Mouse (Mus musculus) midbrain, embryonic 15.5 days (tissue): ENCODE measurements around the gene Olfr539. TPM values are rescaled to one million over a fixed set of nuclear protein-coding genes. Genes with fewer than 3 reads are reported as not detected.
"Not testable (repeated sequence)": the region's sequence is repeated elsewhere in the genome, so short reads cannot be mapped to it uniquely, and the experiment has no call there.

Experiments
- ATAC-seq: fragments of 200-750 bp; cut with Nextera tagmentation; replicated peaks from 2 replicates; pipeline ENCODE4 v1.8.0; 2017; ENCODE audit warnings: moderate TSS enrichment
- H3K27ac ChIP-seq: fragments of 300-500 bp; sonication (generic); 2 replicates; pipeline ENCODE4 v1.5.1; 2015; ENCODE audit warnings: mild to moderate bottlenecking, inconsistent platforms
- H3K27me3 ChIP-seq: fragments of 300-500 bp; sonication (generic); replicated peaks from 2 replicates; pipeline ENCODE4 v1.6.1; 2015; ENCODE audit warnings: inconsistent platforms
- H3K36me3 ChIP-seq: fragments of 300-500 bp; sonication (generic); replicated peaks from 2 replicates; pipeline ENCODE4 v1.6.1; 2015; ENCODE audit warnings: inconsistent platforms
- H3K4me1 ChIP-seq: fragments of 300-500 bp; sonication (generic); 2 replicates; pipeline ENCODE4 v1.6.1; 2015; ENCODE audit warnings: inconsistent platforms
- H3K4me2 ChIP-seq: fragments of 300-500 bp; sonication (generic); 2 replicates; pipeline ENCODE4 v1.6.1; 2015; ENCODE audit warnings: inconsistent platforms, mild to moderate bottlenecking, moderate library complexity
- H3K4me3 ChIP-seq: fragments of 300-500 bp; sonication (generic); 2 replicates; pipeline ENCODE4 v1.5.1; 2015; ENCODE audit warnings: mild to moderate bottlenecking, inconsistent platforms
- H3K9ac ChIP-seq: fragments of 300-500 bp; sonication (generic); 2 replicates; pipeline ENCODE4 v1.6.1; 2015; ENCODE audit warnings: mild to moderate bottlenecking, inconsistent platforms
- H3K9me3 ChIP-seq: fragments of 300-500 bp; sonication (generic); 2 replicates; pipeline ENCODE4 v1.6.1; 2016; ENCODE audit warnings: inconsistent platforms
- WGBS: fragments of 180-500 bp; shearing (Covaris S2); methylation state at CpG from one replicate; pipeline ENCODE4 v1.1.7; 2015; ENCODE audit warnings: mixed read lengths; 5-methylcytosine and 5-hydroxymethylcytosine counted together
- polyA plus RNA-seq: library from polyadenylated mRNA; unstranded; fragments of >200 nt; fragmentation: Nextera tagmentation; extraction: Ambion mirVana; gene quantifications from 2 replicates; pipeline ENCODE4 v1.2.1, GENCODE M21; 2015

Olfr539 gene
- not detected in 2 replicates for polyA plus RNA-seq

GRCm38 (mm10) chr7:140659630-140660029 is at the start of gene Olfr539:
Olfr539 (plus strand) TSS chr7:140659930.
- Histone ChIP-seq H3K9ac (no peak within 1 kb of the TSS), H3K36me3 (no peaks in the 10 kb centered on the region), H3K4me2 (no peak within 1 kb of the TSS), H3K4me3 (no peak within 1 kb of the TSS), H3K27me3 (no peaks in the 10 kb centered on the region), H3K4me1 (no peaks in the 10 kb centered on the region), H3K27ac (no peak within 1 kb of the TSS), H3K9me3 (no peaks in the 10 kb centered on the region)
- 82% methylated on average over 4 of the region's 4 CpGs for WGBS
- ATAC-seq, result no peak

GRCm38 (mm10) chr7:140628670-140629069 is 31.1 kb upstream of the Olfr539 start, which contains the start of gene Olfr61:
Olfr61 (plus strand) TSS chr7:140628970.
- not testable (repeated sequence) for H3K36me3 ChIP-seq, H3K27ac ChIP-seq, H3K9me3 ChIP-seq, H3K27me3 ChIP-seq, H3K4me3 ChIP-seq, H3K4me2 ChIP-seq, H3K4me1 ChIP-seq, ATAC-seq, H3K9ac ChIP-seq
- WGBS, result 88% methylated on average over 3 of the region's 3 CpGs

- WGBS, result 60% methylated on average over 1 of the region's 1 CpGs
- Histone ChIP-seq H3K36me3 (no peaks in the 10 kb centered on the region), H3K4me2 (no peak overlapping the region), H3K27me3 (no peaks in the 10 kb centered on the region), H3K4me3 (no peak overlapping the region), H3K9ac (no peak overlapping the region), H3K9me3 (no peaks in the 10 kb centered on the region), H3K4me1 (no peaks in the 10 kb centered on the region), H3K27ac (no peak overlapping the region)
- ATAC-seq, result no peak
These were observed 29.2 kb upstream of the Olfr539 start for GRCm38 (mm10) chr7:140630559-140630958.

GRCm38 (mm10) chr7:140646152-140646551 is 13.6 kb upstream of the Olfr539 start, which contains the start of gene Olfr53:
Olfr53 (plus strand) TSS chr7:140646452.
- no peak within 1 kb of the TSS for H3K9ac ChIP-seq
- H3K27ac ChIP-seq, result no peak within 1 kb of the TSS
- no peak within 1 kb of the TSS for H3K4me2 ChIP-seq
- WGBS, result 79% methylated on average over 1 of the region's 1 CpGs
- no peaks in the 10 kb centered on the region for H3K4me1 ChIP-seq
- H3K9me3 ChIP-seq, result no peaks in the 10 kb centered on the region
- H3K27me3 ChIP-seq, result no peaks in the 10 kb centered on the region
- ATAC-seq, result no peak
- H3K4me3 ChIP-seq, result no peak within 1 kb of the TSS
- no peaks in the 10 kb centered on the region for H3K36me3 ChIP-seq

- H3K4me3 ChIP-seq, H3K27me3 ChIP-seq, H3K36me3 ChIP-seq, ATAC-seq, H3K4me1 ChIP-seq, H3K9me3 ChIP-seq, H3K4me2 ChIP-seq, H3K27ac ChIP-seq, H3K9ac ChIP-seq: not testable (repeated sequence)
- WGBS, result 84% methylated on average over 3 of the region's 3 CpGs
These were observed 11.0 kb downstream of the Olfr539 start for GRCm38 (mm10) chr7:140670693-140671092.

- ATAC-seq, result no peak
- no peaks in the 10 kb centered on the region for H3K27me3 ChIP-seq
- WGBS, result 2% methylated on average over 6 of the region's 6 CpGs
- peak overlapping the region; percentile 38 for H3K4me2 ChIP-seq
- H3K36me3 ChIP-seq, result no peaks in the 10 kb centered on the region
- no peak overlapping the region for H3K9ac ChIP-seq
- H3K4me3 ChIP-seq, result peak overlapping the region; percentile 18; the same call in 1 of the 2 replicates
- H3K27ac ChIP-seq, result no peak overlapping the region
- H3K4me1 ChIP-seq, result no peaks in the 10 kb centered on the region
- no peaks in the 10 kb centered on the region; the same call in 1 of the 2 replicates for H3K9me3 ChIP-seq
These were observed 16.1 kb downstream of the Olfr539 start for GRCm38 (mm10) chr7:140675863-140676262.

- not testable (repeated sequence) for H3K4me3 ChIP-seq, H3K9ac ChIP-seq, H3K9me3 ChIP-seq, H3K4me1 ChIP-seq, H3K27me3 ChIP-seq, H3K36me3 ChIP-seq, H3K27ac ChIP-seq, H3K4me2 ChIP-seq, ATAC-seq
- WGBS, result 71% methylated on average over 4 of the region's 4 CpGs
These were observed 19.9 kb downstream of the Olfr539 start for GRCm38 (mm10) chr7:140679591-140679990.

- Histone ChIP-seq H3K27me3 (no peaks in the 10 kb centered on the region), H3K4me2 (no peak within 1 kb of the TSS), H3K27ac (no peak within 1 kb of the TSS), H3K4me1 (no peaks in the 10 kb centered on the region), H3K4me3 (no peak within 1 kb of the TSS), H3K9me3 (no peaks in the 10 kb centered on the region; the same call in 1 of the 2 replicates), H3K36me3 (no peaks in the 10 kb centered on the region), H3K9ac (no peak within 1 kb of the TSS)
- no peak for ATAC-seq
- 93% methylated on average over 1 of the region's 1 CpGs for WGBS
These were observed 21.9 kb downstream of the Olfr539 start, which contains the start of gene Olfr45 for GRCm38 (mm10) chr7:140681651-140682050. Olfr45 (plus strand) TSS chr7:140681951.

- Histone ChIP-seq H3K27ac (no peak within 1 kb of the TSS), H3K27me3 (no peaks in the 10 kb centered on the region), H3K9me3 (no peaks in the 10 kb centered on the region), H3K4me2 (no peak within 1 kb of the TSS), H3K4me1 (no peaks in the 10 kb centered on the region), H3K36me3 (no peaks in the 10 kb centered on the region), H3K9ac (no peak within 1 kb of the TSS), H3K4me3 (no peak within 1 kb of the TSS)
- ATAC-seq, result no peak
These were observed 37.2 kb downstream of the Olfr539 start, which contains the start of gene Olfr541 for GRCm38 (mm10) chr7:140696967-140697366. Olfr541 (plus strand) TSS chr7:140697267.

GRCm38 (mm10) chr7:140706348-140706747 is 46.6 kb downstream of the Olfr539 start:
- Histone ChIP-seq H3K36me3 (no peaks in the 10 kb centered on the region), H3K9me3 (no peaks in the 10 kb centered on the region), H3K27ac (no peak overlapping the region), H3K4me3 (no peak overlapping the region), H3K27me3 (no peaks in the 10 kb centered on the region), H3K4me1 (no peaks in the 10 kb centered on the region), H3K4me2 (no peak overlapping the region), H3K9ac (no peak overlapping the region)
- 25% methylated on average over 2 of the region's 2 CpGs for WGBS
- ATAC-seq, result no peak

GRCm38 (mm10) chr7:140707536-140708284 is 48.0 kb downstream of the Olfr539 start:
- Histone ChIP-seq H3K4me2 (no peak overlapping the region), H3K27ac (no peak overlapping the region), H3K36me3 (no peaks in the 10 kb centered on the region), H3K27me3 (no peaks in the 10 kb centered on the region), H3K4me1 (no peaks in the 10 kb centered on the region), H3K9ac (no peak overlapping the region), H3K4me3 (no peak overlapping the region), H3K9me3 (no peaks in the 10 kb centered on the region)
- 83% methylated on average over 6 of the region's 6 CpGs for WGBS
- no peak for ATAC-seq

GRCm38 (mm10) chr7:140717155-140718055 is 57.7 kb downstream of the Olfr539 start:
- 82% methylated on average over 7 of the region's 7 CpGs for WGBS
- no peak for ATAC-seq

More at GRCm38 (mm10) chr7:140717155-140718055, 57.7 kb downstream of the Olfr539 start:
- no peaks in the 10 kb centered on the region for H3K4me1 ChIP-seq
- H3K9ac ChIP-seq, result no peak overlapping the region
- no peak overlapping the region for H3K4me2 ChIP-seq
- no peak overlapping the region for H3K27ac ChIP-seq
- no peaks in the 10 kb centered on the region for H3K9me3 ChIP-seq
- no peak overlapping the region for H3K4me3 ChIP-seq
- H3K27me3 ChIP-seq, result no peaks in the 10 kb centered on the region
- no peaks in the 10 kb centered on the region for H3K36me3 ChIP-seq
